Mouse (Mus musculus): ENCODE results near the gene Fam107b.

Fam107b gene

DNA sequence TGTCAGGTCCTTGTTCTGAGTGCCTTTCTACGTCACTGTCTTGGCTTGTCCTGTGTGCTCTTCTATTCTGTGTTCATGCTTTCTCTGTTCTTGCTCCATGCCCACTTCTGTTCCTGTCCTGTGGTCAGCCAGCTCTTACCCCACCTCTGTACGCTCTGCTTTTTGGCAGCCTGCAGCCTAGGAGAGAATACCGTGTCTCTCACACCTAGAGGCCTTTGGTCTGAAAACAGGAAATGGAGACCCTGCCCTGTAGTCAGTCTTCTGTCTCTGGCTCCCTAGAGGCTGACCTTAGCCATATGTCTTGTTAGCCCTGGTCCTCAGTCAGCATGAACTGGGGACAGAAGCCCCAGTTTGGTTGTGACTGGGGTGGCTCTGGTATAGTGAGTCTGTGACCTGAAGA lies 170.0 kb downstream of the Fam107b start:
- no peak for DNase-seq (ENCODE audit: low spot score)

DNA sequence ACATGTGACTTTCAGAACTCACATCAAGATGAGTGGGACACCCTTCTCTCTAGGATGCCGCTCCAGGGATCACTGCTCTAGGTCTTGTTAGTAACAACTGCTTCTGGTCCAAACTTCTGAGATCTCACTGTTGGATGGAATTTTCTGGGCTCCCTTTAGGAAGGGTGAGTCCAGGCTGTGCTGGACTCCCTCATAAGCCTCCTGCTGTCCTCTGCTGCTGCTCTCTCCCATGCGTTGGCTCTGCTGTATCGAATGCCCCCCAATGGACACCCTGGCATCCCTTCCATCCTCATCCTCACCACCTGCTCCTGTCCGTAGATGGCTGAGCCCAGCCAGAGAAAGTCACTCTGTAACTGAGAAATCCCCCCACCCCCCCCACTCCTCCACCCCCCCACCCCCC lies 170.4 kb downstream of the Fam107b start:
- DNase-seq (ENCODE audit: low spot score), result no peak

DNA sequence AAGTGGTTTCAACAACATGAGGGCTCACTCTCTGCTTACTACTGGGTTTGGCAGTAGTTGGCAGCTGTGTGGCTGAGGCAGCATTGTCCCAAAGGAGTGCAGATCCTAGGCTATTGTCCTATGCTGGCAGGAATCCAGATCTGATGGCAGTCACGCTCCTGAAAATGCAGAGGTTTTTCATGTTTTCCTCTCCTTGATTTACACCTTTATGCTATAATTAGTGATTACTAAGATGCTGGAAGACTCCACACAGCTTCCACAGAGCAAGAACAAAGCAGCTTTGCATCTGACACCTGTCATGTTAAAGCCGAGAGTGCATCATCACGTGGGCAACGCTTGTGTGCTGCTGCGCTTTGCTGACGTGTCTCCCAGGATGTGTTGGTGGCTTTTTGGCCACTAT lies 172.2 kb downstream of the Fam107b start:
- no peak for DNase-seq (ENCODE audit: low spot score)

DNA sequence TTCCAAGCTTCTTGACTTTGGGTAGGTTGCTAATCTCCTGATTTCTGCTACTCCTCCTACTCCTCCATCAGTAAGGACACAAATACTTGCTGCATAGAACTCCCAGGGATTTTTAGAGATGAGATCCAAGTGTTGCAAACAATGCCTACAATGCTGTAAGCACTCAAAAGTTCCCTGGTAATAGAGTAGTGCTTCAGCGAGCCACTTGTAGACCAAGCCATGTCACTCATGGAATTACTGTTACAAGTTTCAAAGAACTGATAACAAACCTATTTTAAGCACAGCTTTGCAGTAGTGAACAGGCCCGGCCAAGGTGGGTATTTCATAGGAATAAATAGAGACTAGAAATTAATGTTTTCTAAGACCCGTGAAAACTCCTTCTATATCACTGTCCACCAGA lies 174.8 kb downstream of the Fam107b start:
- no peak for DNase-seq (ENCODE audit: low spot score)

DNA sequence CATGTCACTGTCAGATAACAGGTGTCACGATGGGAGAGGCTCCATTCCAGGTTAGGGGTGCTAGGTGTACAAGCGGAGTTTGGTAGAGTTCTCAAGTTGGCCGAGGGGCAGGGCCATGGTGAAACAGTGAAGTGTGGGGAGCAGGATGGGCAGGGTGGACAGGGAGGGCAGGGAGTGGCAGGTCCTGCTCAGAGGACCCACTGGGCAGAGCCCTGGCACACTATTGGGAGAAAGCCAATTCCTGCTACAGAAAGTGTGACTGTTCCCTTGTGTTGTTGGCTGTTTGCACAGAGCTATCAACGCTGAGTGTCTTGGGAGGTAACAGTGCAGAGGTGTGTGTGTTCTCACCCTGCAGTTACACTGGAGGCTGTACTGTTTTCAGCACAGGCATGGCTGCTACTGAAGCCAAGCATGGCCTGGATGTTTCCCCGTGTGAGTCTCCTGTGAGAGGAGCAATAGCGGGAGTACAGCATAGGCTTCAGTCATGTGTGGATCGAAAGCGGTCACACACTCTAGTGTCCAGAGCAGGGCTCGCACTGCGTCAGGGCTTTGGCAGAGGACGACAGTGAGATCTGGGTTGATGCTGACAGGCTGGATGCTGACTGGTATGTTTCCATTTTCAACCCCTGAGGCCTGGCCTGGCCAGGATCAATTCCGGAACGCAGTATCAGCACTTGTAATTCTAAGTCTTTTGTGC lies 175.8 kb downstream of the Fam107b start:
- no peak for DNase-seq (ENCODE audit: low spot score)

DNA sequence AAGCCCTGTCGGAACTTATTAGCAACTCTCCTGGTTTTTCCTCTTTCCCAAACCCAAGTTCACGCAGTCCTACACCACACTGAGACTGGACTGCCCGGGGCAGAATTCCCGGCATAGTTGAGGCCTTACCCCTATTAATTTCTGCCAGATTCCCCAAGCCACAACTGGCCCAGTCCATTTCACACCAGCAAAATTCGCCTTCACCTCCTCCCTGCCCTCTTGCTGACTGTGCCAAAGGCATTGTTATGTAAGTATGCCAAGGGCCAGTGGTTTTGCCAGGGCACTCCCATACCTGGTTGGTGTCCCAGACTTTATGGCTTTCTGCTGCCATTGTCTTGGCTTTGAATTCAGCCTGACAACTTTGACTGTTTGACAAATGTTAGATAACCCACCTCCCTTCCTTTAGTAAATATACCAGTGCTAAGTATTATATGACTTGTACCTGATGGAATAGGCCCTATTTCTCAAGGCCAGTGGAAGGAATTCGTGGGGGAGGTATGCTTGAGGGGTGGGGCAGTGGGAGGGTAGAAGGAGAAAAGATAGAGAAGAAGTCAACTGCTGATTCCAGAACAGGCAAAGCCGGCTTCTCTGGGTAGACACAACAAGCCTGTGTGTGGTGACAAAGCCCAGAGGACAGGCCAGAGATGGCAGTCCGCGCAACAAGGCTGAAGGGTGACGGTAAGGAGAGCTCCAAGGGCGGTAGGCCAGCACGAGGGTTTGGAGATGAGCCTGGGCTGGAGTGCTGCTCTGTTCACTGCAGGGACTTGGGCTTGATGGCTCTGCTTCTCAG lies 178.6 kb downstream of the Fam107b start:
- no peak for DNase-seq (ENCODE audit: low spot score)

DNA sequence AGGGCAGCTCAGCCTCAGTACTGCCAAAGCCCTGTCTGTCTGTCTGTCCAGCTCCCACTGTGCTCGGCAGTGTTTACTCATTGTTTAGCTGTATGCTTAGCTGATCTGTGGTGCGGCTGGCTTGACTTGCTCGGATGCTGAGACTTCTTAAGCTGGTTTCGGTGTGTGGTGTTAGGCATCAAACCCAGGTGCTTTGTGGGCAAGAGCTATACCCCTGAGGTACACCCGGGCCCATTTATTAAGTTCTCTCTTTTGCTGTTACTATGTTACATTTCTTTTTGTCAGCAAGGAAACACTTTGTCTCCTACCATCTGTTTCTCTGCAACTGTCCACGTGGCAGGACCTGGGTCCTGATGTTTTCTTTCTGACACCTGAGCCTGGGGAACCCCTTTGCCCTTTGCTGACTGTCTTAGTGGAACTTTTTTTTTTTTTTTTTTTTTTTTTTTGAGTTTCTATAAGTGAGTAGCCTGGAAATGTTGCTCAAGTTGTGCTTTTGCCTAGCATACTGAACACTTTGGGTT lies 179.3 kb downstream of the Fam107b start:
- DNase-seq (ENCODE audit: low spot score), result no peak

DNA sequence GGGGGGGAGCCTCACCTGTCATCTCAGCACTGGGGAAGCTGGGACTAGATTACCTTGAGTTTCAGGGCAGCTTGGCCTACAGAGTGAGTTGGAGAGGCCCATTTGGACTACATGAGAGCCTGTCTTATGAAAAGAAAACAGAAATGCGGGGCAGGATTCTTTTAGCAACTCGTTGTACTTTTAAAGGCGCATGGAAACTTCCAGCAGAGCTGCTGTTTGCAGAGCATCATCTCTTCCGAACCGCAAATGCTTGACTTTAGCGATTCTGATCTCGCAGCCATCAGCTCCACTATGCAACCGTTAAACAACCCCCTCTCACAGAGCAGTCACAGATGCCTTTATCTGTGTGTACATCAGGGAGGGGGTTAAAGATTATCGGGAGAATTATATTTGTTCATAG lies 179.8 kb downstream of the Fam107b start:
- no peak for DNase-seq (ENCODE audit: low spot score)

DNA sequence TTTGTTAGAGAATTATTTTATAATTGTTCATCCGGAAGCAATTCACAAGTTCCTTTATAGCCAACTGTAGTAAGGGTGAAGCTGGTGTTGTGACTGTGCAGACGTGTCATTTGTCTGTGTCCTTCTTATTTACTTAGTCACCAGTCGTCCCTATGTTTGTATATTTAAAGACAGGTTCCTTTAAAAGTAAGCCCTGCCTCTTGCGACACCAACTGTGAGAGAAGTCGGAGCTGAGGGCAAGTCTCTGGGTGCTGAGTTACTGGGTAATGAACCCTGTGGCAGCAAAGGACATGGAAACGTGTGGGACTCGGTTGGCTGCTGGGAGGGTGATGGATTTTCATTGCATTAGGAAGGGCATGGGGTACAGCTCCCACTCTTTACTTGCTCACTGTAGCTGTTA lies 182.1 kb downstream of the Fam107b start:
- no peak for DNase-seq (ENCODE audit: low spot score)

DNA sequence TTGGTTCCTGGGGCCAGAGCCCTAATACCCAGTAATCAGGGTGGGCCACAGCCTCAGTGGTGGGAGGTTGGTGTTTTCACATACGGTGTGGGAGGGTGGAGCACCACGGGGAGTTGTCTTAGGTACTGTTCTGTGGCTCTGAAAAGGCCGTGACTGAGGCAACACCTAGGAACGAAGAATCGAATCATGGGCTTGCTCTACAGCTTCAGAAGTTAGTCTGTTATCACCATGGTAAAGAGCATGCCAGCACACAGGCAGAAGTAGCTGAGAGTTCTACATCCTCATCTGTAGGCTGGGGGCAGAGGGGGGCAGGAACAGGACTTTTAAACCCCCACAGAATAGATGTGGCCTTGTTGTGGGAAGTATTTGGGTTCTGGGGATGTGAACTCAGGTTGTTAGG lies 182.6 kb downstream of the Fam107b start:
- no peak for DNase-seq (ENCODE audit: low spot score)

DNA sequence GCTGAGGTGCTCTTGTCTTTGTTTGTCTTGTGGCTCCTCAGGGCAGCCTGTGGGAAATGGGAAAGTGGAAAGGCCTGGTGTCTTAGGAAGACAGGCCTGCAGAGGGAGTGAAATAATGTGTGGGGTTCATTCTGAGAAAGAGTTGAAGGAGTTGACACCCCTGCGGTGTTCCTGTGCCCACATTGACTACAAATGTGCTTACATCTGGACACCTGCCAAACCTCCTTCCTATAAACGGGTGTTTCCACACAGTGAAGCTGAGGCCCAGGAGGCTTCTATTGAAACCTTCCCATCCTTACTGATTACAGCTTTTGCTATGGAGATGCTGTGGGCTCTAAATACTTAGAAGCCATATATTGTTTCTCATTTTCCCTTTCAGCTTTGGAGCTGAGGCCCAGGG lies 183.5 kb downstream of the Fam107b start:
- DNase-seq (ENCODE audit: low spot score), result no peak

DNA sequence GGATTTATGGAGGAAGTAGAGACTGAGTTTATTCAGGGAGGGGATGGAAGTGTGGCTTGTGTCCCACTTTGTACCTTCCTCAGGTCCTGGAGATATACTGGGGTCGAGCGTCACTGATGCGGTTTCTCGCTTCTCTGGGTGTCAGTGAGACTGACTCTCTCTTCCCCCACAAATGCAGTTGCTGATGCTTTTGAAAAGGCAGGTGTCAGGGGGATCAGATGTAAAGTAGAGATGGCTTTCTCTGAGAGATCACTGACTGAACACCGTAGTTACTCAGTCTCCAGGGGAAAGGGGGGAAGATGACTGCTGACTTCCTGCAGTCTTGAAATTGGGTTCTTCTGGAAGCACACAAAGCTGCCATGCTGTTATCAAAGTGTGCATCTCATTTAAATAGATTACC lies 185.6 kb downstream of the Fam107b start:
- no peak for DNase-seq (ENCODE audit: low spot score)

DNA sequence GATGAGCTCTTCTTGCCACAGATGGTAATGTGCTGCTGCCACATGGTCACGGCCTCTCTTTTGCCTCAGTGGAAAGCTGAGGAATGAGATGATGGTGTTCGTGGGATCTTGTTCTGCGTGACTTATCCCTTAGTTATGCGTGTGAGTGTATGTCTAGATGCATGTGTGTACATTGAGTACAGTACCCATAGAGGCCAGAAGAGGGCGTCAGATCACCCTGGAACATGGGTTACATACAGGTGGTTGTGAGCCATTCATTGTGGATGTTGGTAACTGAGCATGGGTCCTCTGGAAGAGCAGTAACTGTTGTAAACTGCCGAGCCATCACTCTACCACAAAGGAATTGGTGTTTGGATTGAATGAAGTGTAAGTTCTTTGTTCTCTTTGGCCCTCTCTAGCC lies 188.1 kb downstream of the Fam107b start:
- no peak for DNase-seq (ENCODE audit: low spot score)

DNA sequence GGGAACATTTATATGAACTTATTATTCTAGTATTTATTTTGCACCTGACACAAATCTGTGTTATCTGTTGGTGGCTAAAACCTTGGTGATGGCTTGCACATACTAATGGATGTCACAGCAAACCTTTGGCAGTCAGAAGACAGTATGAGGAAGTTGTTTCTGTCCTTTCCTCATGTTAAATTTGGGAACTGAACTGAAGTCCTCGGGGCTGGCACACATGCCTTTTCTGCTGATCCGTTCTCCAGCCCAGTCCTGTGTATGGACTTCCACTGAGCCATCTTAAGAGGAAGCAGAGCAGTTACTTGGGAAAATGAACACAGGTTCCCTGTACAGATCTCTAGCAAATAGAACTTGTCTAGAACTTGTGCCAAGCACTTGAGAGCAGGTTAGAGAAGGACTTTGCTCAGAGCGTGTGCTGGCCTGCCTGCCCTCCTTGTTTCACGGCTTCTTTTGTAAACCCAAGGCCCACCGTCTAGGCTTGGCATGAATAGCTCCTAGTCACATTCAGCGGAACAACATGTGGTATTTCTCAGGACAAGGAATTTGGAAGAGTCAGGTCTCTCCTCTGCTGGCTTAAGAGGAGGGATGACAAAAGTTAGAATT lies 190.0 kb downstream of the Fam107b start:
- DNase-seq (ENCODE audit: low spot score), result no peak

DNA sequence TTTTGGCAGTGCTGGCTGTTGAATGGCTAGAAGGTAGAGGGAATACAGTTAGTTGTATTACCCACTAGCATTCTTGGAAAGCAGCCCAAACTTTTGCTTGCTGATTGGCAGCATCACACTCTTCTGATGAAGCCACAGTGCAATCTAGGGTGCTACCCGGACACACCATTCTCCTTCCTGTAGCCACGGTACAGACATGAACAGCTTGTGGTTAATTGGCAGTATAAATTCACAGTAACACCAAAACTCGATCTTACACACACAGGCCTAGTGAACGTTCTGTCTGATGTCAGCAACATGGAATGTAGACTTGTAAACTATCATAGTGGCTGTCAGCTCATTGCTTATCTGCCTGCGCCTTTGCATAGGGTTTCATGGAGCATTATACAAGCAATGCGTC lies 193.8 kb downstream of the Fam107b start:
- no peak for DNase-seq (ENCODE audit: low spot score)

DNA sequence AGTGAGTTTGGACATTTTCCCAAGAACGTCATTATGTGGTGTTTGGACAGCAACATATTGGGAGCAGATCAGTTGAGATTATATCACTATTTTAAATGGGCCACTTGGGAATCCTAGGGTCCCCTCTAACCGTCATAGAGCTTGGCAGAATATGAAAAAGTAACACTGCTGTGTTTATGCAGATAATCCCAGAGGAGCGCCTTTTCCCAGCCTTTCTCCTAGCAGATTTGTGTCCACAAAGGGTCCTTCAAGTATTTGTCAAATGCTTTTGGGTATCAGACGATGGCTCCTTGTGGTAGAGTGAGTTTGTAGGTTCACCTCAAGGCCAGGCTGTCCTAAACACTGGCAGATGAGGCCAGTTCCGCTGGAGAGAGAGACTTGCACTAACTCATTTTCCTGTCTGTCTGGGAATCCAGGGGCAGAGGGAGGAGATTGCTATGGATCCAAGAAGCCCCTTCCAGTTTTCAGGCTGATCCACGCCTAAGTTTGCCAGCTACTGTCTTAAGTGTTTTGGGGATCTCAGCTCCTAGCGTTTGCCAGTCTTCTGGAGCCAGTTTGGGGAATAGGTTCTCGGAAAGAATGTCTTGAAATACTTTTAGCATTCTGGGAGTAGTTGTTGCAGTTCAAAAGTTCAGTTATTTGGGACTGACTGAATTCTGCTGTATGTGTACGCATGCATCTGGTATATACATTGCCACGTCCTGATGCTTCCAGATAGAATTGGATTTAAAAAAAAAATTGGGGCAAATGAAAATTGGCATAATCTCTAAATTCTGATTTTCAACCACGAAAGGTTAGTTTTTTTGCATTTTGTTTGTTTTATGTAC lies 195.9 kb downstream of the Fam107b start:
- DNase-seq (ENCODE audit: low spot score), result no peak

DNA sequence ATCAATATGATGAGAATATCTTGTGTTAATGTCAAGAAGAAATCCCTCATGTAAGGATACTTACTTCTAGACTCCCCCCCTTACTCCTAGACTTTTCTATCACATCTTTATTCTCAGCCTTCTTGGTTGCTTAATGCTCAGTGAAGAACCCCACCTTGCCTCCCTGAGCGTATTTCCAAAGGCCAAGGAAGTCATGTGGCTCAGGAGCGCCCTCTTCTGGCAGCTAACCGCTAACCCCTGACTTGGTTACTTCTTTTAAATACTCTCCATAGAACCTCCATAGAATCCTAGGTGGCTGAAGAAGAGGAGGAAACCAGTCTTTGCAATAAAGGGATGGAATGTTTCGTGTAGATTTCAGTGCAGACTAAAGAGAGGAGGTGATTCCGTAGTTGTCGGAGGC lies 199.0 kb downstream of the Fam107b start:
- DNase-seq (ENCODE audit: low spot score), result no peak

DNA sequence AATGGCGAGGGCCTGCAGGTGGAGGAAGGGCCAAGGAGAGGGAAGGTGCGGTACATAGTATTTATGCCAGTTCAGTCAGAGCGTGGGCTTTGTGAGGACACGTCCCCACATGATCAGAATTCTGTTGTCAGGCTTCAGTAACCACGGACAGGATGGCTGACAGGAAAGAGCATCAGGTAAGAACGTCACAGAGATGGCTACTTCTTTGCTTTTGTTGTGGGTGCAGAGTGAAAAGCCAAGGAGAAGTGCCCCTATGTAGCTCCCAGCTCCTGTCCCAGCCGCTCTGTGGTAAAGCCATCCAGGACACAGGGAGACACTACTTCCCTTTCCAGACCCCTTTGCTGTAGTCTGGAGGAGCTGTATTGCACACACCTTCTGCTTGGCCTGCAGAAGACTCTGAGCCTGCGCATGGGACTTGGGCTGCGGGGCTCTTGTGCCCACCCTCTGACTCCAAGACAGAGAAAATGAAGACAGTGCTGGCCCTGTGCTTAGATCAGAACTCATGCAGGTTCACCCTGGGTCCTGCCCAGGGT lies 199.6 kb downstream of the Fam107b start:
- DNase-seq (ENCODE audit: low spot score), result no peak

DNA sequence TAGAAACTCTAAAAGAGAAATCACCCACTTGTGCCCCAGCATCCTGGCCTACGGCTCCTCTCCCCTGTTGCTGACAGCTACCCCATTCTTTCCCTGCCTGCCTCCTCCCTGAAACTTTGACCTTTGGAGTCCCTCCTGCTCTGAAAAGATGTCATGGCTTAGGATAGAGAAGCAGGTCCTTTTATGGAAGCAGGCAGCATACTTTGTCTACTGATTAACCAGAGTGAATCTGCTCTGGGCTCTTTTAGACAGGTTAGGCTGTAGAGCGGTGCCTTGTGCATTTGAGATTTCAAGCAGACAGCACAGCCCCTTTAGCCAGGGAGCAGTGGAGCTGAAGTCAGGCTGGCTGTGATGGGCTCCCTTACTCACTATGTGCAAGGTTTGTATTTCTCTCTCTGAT lies 200.1 kb downstream of the Fam107b start:
- no peak for DNase-seq (ENCODE audit: low spot score)

DNA sequence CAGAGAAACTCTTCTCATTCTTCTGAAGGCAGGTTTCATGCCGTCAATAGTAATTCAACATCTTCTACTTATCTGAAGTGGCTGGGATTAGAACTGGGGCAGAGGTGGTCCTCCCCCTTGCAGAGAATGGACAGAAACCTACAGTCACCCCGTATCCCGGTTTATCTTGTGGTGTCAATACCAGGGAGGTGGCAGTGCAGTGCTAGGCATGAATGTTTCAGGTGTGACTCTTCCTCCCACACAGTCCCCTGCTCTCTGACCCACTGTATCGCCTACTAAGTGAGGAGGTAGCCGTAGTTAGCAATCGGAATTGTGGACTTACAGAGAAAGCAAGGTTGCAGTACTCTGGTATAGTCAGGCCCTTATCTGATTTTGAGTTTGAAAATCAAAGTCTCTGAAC lies 201.2 kb downstream of the Fam107b start:
- DNase-seq (ENCODE audit: low spot score), result no peak

DNA sequence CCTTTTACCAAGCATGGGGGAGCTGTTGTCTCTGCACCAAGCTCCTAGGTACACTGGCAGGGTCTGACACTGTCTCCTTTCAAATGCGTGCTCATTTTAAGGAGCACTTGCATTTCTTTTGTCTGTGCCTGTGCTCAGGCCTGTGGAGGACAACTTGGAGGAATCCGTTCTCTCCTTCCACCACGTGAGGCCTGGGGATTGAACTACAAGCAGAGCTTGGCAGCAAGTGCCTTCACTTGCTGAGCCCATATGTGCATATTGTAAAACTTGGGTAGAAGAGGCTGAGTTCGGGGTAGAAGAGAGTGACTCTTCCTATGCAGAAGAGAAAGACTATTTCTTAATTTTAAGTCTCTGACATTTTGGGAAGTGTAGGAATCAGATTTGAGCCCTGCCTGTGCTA lies 202.8 kb downstream of the Fam107b start:
- DNase-seq (ENCODE audit: low spot score), result no peak

DNA sequence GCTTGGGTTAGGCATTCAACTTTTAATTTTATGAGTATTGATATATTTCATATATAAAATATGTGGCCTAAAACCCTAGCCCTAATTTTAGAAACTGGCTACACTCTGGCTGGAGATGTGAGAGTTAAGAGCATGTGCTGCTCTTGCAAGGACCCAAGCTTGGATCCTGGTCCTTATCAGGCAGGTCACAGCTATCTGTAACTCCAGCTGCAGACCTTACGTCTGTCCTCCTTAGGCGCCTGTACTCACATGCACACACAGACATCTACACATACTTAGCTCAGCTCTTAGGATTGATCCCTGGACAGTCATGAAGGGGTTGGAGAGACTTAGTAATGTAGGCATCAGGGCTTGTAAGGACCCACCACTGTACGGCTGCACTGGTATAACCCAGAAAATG lies 205.3 kb downstream of the Fam107b start:
- DNase-seq (ENCODE audit: low spot score), result no peak

Data from MN1 (cell line).